Mouse (Mus musculus): ENCODE data around the gene Heatr5b.

The Heatr5b gene

DNA sequence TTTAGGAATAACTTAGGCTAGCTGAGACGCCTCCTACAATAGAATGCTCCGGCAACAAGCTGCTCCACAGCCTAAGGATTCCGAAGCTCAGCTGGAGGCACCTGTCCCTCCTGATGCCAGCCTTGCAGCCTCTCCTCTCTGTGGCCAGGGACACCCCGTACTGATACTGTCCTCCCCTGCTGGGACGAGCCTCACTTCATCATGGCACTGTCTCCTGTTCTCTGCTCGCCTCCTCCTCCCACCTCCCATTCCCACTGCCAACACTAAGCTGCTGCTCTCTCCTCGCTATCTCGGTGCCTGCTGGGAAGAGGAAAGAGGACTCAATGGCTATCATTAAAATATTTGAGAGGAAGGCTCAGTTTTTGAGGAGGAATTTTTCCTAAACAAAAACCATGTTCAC lies 67.6 kb downstream of the Heatr5b start:
- DNase-seq, result no peak

- DNase-seq, result no peak
Observed at GRCm38 (mm10) chr17:78766084-78766483, 69.1 kb downstream of the Heatr5b start.

DNA sequence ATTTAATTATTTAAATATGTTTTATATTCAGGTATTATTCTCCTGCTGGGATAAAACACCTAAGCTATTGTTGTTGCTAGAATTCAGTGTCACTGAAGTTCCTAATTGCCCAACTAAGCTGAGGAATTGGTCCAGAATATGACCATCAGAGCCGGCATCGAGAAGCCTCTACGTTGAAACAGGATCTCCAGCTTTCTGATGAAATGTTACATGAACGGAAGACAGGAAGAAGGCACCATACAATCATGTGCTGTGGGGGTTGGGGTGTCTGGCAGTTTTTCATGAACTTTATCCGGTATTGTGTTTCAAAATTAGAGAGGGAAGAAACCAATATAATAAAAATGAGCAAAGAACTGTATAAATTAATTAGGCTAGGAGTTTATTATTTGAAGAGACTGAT lies 71.9 kb downstream of the Heatr5b start:
- no peak for DNase-seq

DNA sequence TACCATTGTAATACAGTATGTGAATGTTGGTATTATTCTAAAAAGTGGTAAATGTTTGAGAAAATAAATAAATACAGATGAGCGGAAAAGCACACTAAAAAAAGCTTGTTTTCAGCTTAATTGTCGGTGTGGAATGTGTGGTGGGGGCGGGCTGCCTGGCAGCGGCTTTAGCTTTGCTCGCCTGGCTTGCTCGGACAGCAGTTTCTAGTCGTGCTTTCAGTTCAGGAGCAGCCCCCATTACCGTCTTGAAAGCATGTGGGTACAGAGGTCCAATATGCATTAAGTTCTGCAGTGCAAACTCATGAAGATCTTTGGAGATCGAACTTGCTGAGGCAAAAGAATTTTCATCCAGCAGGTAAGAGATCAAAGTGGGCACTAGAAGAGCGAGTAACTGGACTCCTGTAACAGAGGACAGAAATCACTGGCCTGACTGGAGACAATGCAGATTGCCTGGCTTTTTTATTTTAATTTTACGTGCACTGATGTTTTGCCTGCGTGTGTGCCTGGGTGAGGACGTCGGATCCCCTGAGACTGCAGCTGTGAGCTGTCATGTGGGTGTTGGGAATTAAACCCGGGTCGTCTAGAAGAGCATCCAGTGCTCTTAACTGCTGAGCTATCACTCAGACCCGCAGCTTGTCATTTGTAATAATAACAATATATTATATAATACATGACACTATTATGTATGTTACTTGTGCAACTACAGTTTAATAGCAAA lies 82.1 kb downstream of the Heatr5b start:
- DNase-seq, result peak in 1 of 2 experiments; percentile 17

DNA sequence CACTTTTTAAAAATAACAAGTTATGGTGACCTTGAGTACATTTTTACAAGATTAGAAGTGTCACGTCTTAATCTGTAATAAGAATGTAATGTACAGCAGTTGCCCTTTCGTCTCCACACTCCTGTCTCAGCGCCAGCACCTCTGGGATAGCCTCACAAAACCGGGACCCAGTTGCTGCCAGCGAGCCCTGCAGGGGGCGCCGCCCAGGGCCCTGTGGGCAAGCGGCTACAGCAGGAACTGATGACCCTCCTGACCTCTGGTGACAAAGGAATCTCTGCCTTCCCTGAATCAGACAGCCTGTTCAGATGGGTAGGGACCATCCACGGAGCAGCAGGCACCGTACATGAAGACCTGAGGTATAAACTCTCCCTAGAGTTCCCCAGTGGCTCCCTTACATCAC lies 83.1 kb downstream of the Heatr5b start:
- DNase-seq, result no peak

DNA sequence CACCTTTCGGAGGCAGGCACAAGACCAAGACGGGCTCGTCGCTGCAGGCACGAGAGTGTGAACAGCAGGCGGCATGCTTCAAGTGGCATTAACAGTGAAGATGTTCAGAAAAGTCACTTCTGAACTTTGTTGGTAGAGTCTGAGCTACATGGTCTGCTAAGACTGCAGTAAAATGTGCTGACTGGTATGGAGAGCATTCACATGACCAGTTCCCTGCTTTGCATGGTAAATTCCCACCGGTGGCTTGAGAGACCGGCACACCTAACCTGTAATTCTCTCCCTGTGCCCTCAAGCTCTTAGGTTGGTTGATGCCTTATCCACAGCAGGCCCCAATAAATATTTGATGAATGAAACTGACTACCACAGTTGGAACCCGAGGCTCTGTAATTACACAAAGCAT lies 86.7 kb downstream of the Heatr5b start:
- no peak for DNase-seq

- DNase-seq, result no peak
Observed at GRCm38 (mm10) chr17:78738416-78738815, 96.7 kb downstream of the Heatr5b start.

DNA sequence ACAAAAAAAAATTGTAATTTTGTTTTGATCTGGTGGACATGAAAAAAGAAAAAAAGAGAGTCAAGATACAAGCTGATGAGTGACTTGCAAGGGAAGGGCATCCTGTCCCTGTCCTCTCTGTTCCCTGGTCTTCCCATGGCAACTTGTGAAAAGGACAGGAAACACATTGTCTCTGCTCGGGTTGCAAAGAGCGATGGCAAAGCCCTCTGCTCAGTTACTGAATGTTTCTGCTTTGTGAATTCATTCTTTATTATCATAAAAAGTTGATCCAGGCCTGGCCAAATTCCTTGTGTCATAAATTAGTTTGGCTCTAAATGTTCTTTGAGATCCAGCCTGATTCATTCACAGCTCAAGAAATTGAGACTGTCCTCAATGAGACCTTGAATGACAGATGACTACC lies 97.4 kb downstream of the Heatr5b start:
- DNase-seq, result peak in 1 of 2 experiments; percentile 21

- DNase-seq, result no peak
Observed at GRCm38 (mm10) chr17:78737096-78737495, 98.1 kb downstream of the Heatr5b start, which contains the start of gene Strn. Gene Strn, minus strand, starts transcription at chr17:78737196.

- peak; percentile 100 for DNase-seq
Observed at GRCm38 (mm10) chr17:78736473-78736988, 98.6 kb downstream of the Heatr5b start.

DNA sequence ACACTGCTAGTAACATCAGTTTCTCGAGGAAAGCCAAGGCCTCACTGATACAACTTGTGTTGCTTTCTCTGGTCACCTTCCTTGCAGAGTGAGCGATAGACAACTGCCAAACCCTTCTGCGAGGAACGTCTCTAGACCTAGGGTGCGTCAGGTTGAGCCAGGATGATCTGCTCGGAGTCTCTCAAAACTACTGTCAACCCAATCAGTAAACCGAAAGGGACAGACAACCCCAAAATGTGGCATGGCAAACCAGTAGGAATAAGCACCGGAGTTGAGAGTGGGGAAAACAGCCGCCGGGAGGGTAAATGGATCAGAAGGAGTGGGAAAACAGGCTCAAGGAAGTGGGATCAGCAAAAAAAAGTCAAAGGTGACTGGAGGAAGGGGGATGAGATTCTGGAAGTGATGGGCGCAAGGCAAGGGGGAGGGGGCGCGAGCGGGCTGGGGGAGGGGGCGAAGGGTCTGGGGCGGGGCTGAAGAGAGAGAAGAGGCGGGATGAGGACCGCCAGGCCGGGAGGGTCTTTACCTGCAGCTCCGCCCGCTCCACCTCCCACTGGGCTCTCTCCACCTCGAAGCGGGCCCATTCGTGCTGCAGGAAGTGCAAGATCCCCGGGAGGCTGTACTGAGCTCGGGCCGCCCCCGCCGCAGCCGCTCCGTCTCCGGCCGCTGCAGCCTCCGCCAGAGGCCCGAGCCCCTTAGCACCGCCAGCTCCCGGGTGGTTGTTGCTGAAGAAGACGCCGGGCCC lies 99.3 kb downstream of the Heatr5b start:
- no peak for DNase-seq

DNA sequence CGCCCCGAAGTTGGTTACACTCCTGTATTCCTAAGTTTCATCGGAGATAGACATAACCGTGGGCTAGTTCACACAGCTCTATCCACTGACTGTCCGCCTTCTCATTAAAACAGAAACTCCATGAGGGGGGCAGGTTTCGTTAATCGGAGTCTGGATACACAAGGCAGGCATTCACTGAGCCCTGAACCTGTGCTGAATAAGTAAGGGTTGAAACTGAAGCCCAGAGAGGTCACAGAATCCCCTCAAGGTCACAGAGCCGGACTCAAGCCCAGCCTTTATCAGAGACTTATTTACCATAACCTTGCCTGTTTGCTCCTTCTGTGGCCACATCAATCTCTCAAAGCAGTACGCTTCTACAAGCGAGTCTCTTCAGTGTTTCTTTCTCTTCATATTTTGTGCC lies 100.4 kb downstream of the Heatr5b start:
- DNase-seq, result no peak

- DNase-seq, result no peak
Observed at GRCm38 (mm10) chr17:78732056-78732455, 103.1 kb downstream of the Heatr5b start.

DNA sequence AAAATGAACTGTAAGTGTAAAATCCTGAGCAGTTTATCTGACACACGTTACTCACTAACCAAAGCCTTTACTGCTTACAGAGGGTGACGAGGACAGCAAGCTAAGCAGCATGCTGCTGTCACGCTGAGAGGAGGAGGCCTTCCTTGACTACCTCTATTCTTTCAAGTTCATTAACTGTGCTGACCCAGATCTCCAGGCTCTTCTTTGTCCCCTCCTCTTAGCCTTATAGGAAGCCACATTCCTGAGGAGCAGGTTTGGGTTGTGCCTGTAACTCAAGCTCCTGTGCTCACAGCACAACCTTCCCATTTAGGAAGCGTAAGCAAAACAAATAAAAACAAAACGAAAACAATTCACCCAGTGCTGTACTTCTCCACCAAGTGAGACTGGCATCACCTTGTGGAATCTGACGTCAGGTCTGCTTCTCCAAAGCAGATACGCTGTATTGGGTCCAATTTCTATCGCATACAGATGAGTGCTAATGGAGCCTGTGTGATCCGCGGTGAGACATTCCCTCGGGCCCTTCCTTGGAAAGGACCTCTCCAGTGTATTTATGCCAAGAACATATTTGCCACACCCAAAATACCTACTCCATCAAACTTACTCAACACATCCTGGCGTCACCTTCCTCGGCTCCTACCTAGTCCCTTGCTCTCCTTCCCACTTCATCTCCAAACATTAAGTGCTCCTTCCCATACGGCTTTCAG lies 108.3 kb downstream of the Heatr5b start:
- no peak for DNase-seq

- DNase-seq, result peak in 1 of 2 experiments; percentile 25
Observed at GRCm38 (mm10) chr17:78724461-78725055, 110.6 kb downstream of the Heatr5b start.

DNA sequence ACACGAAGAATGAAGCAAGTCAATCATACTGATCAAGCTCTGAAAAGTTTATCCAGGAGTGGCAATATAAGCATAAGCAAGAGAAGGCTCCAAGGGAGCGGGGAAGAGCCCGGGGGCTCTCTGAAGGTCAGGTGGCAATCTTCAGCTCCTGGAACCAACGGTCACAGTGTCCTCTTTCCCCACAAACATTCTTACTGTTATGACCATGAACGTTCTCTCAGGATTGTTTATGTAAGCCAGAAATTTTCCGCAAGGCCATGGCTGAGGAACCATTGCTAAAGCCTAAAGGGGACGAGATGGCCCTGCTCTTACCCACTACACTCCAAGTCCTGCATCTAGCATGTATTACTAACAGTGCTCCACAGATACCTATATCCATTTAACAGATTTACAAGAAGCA lies 113.5 kb downstream of the Heatr5b start:
- DNase-seq, result no peak

DNA sequence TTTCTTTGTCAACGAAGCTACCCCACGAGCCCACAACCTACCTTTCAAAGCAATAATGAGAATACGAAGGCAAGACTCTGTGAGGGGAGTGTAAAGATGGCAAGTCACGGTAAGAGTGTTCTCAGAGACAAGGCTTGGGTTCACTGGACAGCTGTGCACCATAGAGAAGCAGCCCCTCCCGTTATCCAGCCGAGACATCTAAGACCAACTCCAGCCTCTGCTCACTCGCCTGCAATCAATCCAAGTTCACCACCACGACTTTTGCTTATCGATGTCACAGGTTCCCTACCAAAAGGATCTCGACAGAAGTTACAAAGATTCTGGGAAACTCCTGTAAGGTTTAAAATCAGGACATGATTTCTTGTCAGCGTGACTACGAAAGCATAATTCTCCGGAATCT lies 116.1 kb downstream of the Heatr5b start:
- no peak for DNase-seq

GRCm38 (mm10) chr17:78710258-78710657 lies 124.9 kb downstream of the Heatr5b start:
- DNase-seq, result no peak

DNA sequence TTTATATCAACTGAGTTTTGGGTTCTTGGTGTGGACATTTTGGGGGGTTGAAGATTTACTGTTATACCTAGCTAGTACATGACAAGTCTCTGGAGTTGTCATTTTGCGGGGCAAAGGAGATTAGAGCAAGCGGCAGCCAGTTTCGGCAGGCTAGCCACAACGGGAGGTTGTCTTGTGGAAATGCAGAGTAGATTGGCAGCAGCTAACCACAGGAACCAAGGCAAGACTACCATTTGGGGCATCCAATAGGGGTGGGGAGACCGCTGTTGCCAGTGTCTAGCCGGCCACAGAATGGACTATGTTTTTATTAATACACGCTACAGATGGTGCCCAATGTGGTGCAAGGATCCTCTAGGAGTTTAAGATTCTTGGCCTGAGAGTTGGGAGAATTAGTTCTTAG lies 126.7 kb downstream of the Heatr5b start:
- no peak for DNase-seq

GRCm38 (mm10) chr17:78702988-78703387 lies 132.2 kb downstream of the Heatr5b start:
- no peak for DNase-seq

Measured in kidney, postnatal 4 days (tissue).